Mouse (Mus musculus) kidney, postnatal 36 days (tissue): ENCODE measurements around the gene Fgd5.
"Not testable (repeated sequence)": the region's sequence is repeated elsewhere in the genome, so short reads cannot be mapped to it uniquely, and the experiment has no call there.

Experiments
- DNase-seq, 2 experiments: peaks; one replicate each; pipeline ENCODE4 v3.0.0; 2021 to 2022; ENCODE audit warnings: mixed read lengths in 2 of 2

Fgd5 gene

GRCm38 (mm10) chr6:91978371-91979300 lies at the start of gene Fgd5:
Gene Fgd5 (plus strand): TSS chr6:91978878.
- peak; percentile 53 to 71 for DNase-seq

GRCm38 (mm10) chr6:91931231-91931630 lies 47.4 kb upstream of the Fgd5 start:
- DNase-seq, result no peak

DNA sequence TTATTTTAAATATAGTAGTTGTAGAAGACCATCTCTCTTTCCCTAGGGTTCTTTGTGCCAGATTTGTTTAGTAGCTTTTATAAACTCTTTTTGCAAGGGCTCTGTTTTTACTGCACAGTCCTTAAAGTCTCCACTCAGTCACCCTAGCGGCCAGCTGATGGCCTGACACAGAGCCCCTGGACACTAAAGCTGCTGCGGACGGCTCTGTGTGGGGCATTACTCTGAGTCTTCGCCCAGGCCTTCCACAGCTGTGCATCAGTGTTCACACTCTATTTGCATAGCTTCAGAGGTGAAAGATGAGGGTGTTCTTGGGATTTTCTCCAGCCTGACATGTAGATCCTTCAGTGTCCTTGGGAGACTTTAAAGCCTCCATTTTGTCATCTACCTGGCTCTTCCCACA lies 40.2 kb upstream of the Fgd5 start:
- no peak for DNase-seq

DNA sequence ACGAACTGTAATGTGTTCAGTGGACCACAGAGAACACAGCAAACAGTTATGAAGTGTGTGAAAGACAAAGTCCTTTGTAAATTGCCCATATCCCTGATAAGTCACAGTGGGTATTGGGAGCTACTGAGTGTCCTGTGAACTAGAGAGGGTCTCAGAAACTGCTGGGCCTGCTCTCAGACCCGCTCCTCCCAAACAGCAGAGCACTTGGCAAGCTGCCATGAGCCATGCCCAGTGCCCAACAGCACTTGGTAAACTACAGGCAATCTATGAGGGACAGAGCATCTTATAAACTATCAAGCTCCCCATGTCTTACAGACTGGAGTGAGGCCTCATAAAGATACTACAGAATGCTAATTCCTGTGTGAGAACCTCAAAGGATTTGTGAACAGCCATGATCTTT lies 30.3 kb upstream of the Fgd5 start:
- peak in 1 of 2 experiments; percentile 29 for DNase-seq

DNA sequence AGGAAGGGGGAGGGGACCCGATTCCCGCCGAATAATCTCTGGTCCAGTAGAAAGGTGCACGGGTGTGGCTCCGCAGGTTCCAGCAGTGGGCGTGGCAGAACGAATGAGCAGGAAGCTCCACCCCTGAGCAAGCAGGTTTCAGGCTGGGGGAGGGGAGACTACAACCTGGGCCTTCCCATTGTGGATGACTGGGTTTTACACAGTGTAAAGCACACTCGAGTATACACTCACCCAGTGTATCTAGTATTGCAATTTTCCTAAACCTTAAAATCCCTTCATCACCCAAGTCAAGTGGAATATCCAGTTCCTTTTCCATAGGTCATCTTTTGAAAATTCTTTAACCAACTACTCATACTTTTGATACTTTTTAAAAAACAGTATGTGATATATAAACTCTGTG lies 20.7 kb upstream of the Fgd5 start:
- not testable (repeated sequence) for DNase-seq

GRCm38 (mm10) chr6:91960028-91960811 lies 18.5 kb upstream of the Fgd5 start:
- peak; percentile 70 to 84 for DNase-seq

- peak; percentile 28 to 42 for DNase-seq
Measured at GRCm38 (mm10) chr6:91963429-91963828, 15.2 kb upstream of the Fgd5 start.

- DNase-seq, result peak in 1 of 2 experiments; percentile 4
Measured at GRCm38 (mm10) chr6:91965060-91965459, 13.6 kb upstream of the Fgd5 start.

DNA sequence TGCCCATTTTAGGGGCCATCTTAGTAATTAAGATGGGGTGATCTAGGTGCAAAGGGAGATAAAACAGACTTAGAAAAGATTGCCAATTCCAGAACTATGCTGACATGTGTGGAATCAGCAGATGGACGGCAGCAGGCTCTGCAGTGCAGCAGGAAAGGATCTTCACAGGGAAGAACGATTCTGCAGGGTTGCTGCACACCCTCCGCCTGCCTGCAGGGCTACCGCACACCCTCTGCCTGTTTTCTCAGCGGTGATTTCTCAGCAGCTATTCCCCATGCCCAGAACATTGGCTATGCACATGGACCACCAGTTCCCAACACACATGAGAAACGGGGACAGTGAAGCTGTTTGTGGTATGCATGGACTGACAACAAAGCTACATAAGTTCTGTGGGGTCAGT lies 12.7 kb upstream of the Fgd5 start:
- DNase-seq, result no peak

GRCm38 (mm10) chr6:91972201-91972646 lies 6.5 kb upstream of the Fgd5 start:
- DNase-seq, result peak; percentile 82 to 89

- DNase-seq, result peak in 1 of 2 experiments; percentile 9
Measured at GRCm38 (mm10) chr6:91973972-91974371, 4.7 kb upstream of the Fgd5 start.

- DNase-seq, result peak; percentile 12 to 27
Measured at GRCm38 (mm10) chr6:91979301-91979996, 771 bp downstream of the Fgd5 start.

DNA sequence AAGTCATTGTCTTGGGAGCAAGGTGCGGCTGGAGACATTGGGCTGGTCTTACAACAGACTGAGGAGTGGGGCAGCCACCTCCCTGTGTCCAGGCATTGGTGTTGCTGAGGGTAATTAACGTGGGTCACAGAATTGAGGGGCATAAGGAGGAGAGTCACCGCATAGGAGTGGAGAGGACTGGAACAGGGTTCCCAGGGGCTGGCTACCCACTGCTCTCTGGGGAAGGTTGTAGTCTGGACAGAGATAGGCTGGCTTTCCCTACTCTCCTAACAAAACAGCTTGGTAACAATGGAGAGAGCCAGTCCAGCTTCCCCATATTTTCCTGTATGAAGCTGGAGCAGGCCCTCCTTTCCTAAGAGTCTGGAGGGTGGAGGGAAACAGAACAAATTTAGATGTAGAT lies 1.3 kb downstream of the Fgd5 start:
- DNase-seq, result no peak

DNA sequence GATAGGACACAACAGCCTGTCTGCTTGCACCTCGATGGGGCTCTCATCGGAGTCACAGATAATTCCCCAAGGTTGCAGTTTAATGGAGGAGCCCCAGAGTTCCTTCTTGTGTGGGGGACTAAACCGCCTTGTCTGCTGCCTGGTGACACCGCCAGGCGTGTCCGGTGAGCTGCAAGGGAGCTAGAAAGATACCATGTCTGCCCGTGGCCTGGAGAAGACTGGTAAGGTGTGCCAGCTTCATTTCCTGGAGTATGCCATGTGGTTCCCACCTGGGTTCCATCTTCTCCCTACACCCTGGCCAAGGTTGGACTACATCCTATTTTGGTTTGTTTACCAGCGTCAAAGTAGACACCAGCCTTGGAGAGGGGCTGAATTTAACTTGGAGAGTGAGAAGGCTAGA lies 11.4 kb downstream of the Fgd5 start:
- no peak for DNase-seq

DNA sequence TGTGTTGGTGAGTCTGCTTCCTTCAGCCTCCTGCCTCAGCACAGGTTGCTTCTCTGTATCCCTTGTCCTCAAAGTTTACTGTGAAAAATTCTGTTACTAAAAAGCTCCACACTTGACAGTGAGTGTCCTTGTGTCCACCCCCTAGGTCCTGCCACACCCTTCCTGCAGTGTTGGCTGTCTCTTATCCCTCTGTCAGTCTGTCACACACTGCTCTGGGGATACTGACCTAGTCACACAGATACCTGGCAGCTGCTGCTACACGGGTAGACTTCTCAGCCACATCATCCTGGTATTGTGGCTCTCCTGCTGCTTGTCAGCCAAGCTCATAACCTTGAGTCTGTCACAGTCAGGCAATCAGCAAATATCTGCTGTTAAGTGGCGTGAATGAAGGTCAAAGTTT lies 14.1 kb downstream of the Fgd5 start:
- peak in 1 of 2 experiments; percentile 34 for DNase-seq

DNA sequence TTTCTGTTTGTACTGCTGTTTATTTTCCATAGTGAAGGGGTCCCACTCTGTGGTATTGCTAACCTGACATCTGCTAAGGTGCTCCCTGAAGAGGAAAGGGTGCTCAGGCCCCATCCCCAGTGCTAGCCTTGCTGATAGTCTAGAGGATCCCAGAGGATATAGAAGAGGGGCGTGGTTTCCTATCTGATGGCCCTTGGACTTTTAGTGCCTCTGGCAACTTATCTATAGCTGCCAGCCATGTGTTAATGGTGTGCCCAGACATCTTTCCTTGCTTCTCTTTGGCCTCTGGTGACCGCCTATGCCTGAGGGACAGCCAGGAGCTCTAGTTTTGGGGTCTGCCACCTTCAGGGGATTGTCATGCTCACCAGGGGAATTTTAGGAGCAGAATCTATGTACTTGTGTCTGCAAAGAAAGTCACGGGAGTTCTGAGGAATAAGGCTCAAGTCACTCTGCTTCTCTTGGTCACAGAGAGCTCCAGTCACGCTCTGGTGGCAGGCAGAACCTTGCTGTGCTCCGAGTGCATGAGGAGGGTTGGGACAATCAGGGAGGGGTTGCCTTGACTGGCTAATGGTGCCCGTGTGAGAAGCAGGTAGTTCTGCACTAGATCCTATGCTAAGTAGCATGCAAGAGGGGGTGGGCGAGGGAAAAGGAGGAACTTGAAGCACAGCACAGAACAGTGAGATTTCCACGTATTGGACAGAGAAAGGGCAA lies 15.3 kb downstream of the Fgd5 start:
- DNase-seq, result no peak

DNA sequence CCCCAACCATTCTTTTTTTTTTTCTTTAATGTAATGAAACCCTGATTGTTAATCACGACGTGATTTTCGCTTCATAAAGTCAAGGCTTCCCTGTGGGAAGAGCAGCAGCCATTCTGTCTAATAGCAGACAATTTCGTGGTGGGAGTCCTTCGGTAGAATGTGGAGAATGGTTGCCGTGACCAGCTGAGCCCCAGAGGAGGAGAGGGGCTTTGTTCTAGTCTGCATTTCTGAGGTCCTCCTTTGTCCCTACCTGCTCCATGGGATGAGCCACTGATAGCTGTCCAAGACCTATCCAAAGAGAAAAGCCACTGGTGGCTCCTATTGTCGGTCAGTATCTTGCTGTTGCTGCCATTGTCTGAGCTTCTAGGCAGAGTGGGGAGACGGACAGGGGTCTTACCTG lies 17.4 kb downstream of the Fgd5 start:
- DNase-seq, result no peak

DNA sequence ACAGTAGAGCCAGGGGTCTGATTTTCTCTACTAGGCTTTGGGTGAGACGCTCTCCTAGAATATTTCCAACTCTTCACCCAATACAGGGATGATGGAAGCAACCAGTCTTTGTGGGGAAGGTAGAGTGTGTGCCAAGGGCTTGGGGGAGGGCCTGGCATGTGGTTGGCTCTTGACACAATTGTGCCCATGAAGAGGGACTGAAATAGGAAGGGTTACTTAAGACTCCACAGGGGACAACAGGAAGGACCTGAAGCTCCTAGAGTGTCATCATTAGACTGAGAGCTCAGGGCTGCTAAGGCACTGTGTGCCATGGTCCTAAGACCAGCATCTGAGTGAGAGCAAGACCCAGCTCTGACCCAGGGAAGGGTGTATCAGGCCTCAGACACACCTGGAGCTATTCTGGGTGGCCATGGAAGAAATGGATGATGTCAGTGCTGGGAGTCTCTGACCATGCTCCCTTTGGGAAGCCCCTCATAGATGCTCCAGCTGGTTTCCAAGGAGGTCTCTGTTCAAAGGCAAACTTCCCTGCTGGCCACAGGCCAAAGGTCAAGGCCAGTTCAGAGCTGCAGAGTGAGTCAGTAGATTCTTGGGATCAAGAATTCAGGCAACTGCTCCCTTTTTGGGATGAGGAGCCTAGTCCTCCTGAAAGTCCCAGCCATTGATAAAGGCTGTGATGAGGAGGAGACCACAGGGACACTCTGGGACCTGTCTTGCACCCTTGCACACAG lies 24.0 kb downstream of the Fgd5 start:
- DNase-seq, result peak; percentile 16 to 57

- DNase-seq, result no peak
Measured at GRCm38 (mm10) chr6:92003646-92004045, 25.0 kb downstream of the Fgd5 start.

GRCm38 (mm10) chr6:92004137-92004805 lies 25.6 kb downstream of the Fgd5 start:
- DNase-seq, result no peak

- DNase-seq, result no peak
Measured at GRCm38 (mm10) chr6:92004806-92005205, 26.1 kb downstream of the Fgd5 start.
